In the genomic region with DNA sequence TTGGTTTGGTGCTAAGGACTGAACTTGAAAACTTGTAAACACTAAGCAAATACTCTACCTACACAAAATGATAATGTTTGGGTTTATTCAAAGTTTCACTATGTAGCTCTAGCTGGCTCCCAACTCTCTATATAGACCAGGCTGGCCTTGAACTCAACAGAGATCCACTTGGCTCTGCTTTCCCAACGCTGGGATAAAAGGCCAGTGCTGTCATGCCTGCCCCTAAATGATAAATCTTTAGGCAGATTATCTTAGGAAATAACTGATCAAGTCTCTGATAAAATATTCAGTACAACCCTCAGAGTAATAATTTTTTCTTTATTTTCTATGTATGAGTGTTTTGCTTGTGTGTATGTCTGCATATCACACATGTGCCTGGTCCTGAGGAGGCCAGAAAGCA, we compare ENCODE assay signal across 15 mouse cellular contexts.
"Had no signal": no experiment of that assay in that cellular context is flagged by ENCODE, and none has a peak within 500 bp of the region (broad histone marks: within the 10 kb centered on the region; RNA-seq: fewer than 3 reads in every experiment).

No protein-coding gene starts in this region.

- H3K4me3 ChIP-seq: lung, embryonic 15.5 days; megakaryocyte, embryonic 14.5 days; midbrain, embryonic 13.5 days; midbrain, embryonic 15.5 days; neural tube, embryonic 12.5 days; stomach, embryonic 15.5 days had no signal

- H3K27ac ChIP-seq: lung, embryonic 15.5 days; macrophage; midbrain, embryonic 13.5 days; midbrain, embryonic 15.5 days; neural tube, embryonic 12.5 days; stomach, embryonic 15.5 days; stomach, postnatal 0 days had no signal

- DNase-seq: lung, adult 2 months; lung, postnatal 14 days; lung, postnatal 36 days; right cerebral cortex, postnatal 14 days; thymus, adult 2 months; thymus, postnatal 25 days; thymus, postnatal 4 days had no signal
